Mouse (Mus musculus): ENCODE data around the gene Egln2. TPM values are rescaled to one million over a fixed set of nuclear protein-coding genes. Genes with fewer than 3 reads are reported as not detected.

The Egln2 gene
- polyA plus RNA-seq (2014; fragmentation: Illumina TruSeq; extraction: RNeasy Lipid Tissue Mini Kit (QIAGEN cat#74804); ENCODE audit: low read depth, low replicate concordance): 5.2 TPM

GRCm38 (mm10) chr7:27166614-27167474 is at the start of gene Egln2:
Gene Egln2, minus strand, starts transcription at chr7:27166802.

GRCm38 (mm10) chr7:27195681-27196611 is 29.3 kb upstream of the Egln2 start, which contains the start of the genes BC024978 and Snrpa:
Gene BC024978, plus strand, starts transcription at chr7:27195781.
Gene Snrpa, minus strand, starts transcription at chr7:27196271.

GRCm38 (mm10) chr7:27180837-27181695 is 14.5 kb upstream of the Egln2 start, which contains the start of the genes Gm21983 and Mia:
Gene Gm21983, minus strand, starts transcription at chr7:27181086.
Gene Mia, minus strand, starts transcription at chr7:27181157.

GRCm38 (mm10) chr7:27178324-27179216 is 12.0 kb upstream of the Egln2 start, which contains the start of gene Rab4b:
Gene Rab4b, minus strand, starts transcription at chr7:27178896.

GRCm38 (mm10) chr7:27153205-27153764 is 13.3 kb downstream of the Egln2 start, which contains the start of gene Cyp2t4:
Gene Cyp2t4, plus strand, starts transcription at chr7:27153714.

GRCm38 (mm10) chr7:27119676-27120075 is 46.9 kb downstream of the Egln2 start, which contains the start of gene Cyp2f2:
Gene Cyp2f2, plus strand, starts transcription at chr7:27119909.

Other genes with a start within 250 kb of the Egln2 start
- 92.9 TPM for gene Cyp2a22, start 227.4 kb downstream of the Egln2 start, polyA plus RNA-seq (2014; fragmentation: Illumina TruSeq; extraction: RNeasy Lipid Tissue Mini Kit (QIAGEN cat#74804); ENCODE audit: low read depth, low replicate concordance)
- gene Cyp2a12, start 137.7 kb downstream of the Egln2 start, polyA plus RNA-seq (2014; fragmentation: Illumina TruSeq; extraction: RNeasy Lipid Tissue Mini Kit (QIAGEN cat#74804); ENCODE audit: low read depth, low replicate concordance): 1,013 TPM
- 346 TPM for gene Cyp2f2, start 46.9 kb downstream of the Egln2 start, polyA plus RNA-seq (2014; fragmentation: Illumina TruSeq; extraction: RNeasy Lipid Tissue Mini Kit (QIAGEN cat#74804); ENCODE audit: low read depth, low replicate concordance)
- gene Cyp2t4, start 13.1 kb downstream of the Egln2 start, polyA plus RNA-seq (2014; fragmentation: Illumina TruSeq; extraction: RNeasy Lipid Tissue Mini Kit (QIAGEN cat#74804); ENCODE audit: low read depth, low replicate concordance): not detected
- gene Rab4b, start 12.1 kb upstream of the Egln2 start, polyA plus RNA-seq (2014; fragmentation: Illumina TruSeq; extraction: RNeasy Lipid Tissue Mini Kit (QIAGEN cat#74804); ENCODE audit: low read depth, low replicate concordance): 2.2 TPM
- not detected for gene Gm21983, start 14.3 kb upstream of the Egln2 start, polyA plus RNA-seq (2014; fragmentation: Illumina TruSeq; extraction: RNeasy Lipid Tissue Mini Kit (QIAGEN cat#74804); ENCODE audit: low read depth, low replicate concordance)
- not detected for gene Mia, start 14.4 kb upstream of the Egln2 start, polyA plus RNA-seq (2014; fragmentation: Illumina TruSeq; extraction: RNeasy Lipid Tissue Mini Kit (QIAGEN cat#74804); ENCODE audit: low read depth, low replicate concordance)
- 6.4 TPM for gene BC024978, start 29.0 kb upstream of the Egln2 start, polyA plus RNA-seq (2014; fragmentation: Illumina TruSeq; extraction: RNeasy Lipid Tissue Mini Kit (QIAGEN cat#74804); ENCODE audit: low read depth, low replicate concordance)
- 5.7 TPM for gene Snrpa, start 29.5 kb upstream of the Egln2 start, polyA plus RNA-seq (2014; fragmentation: Illumina TruSeq; extraction: RNeasy Lipid Tissue Mini Kit (QIAGEN cat#74804); ENCODE audit: low read depth, low replicate concordance)
- 0.87 TPM for gene Itpkc, start 61.9 kb upstream of the Egln2 start, polyA plus RNA-seq (2014; fragmentation: Illumina TruSeq; extraction: RNeasy Lipid Tissue Mini Kit (QIAGEN cat#74804); ENCODE audit: low read depth, low replicate concordance)
- gene Coq8b, start 66.2 kb upstream of the Egln2 start, polyA plus RNA-seq (2014; fragmentation: Illumina TruSeq; extraction: RNeasy Lipid Tissue Mini Kit (QIAGEN cat#74804); ENCODE audit: low read depth, low replicate concordance): 2.7 TPM
- not detected for gene Numbl, start 91.6 kb upstream of the Egln2 start, polyA plus RNA-seq (2014; fragmentation: Illumina TruSeq; extraction: RNeasy Lipid Tissue Mini Kit (QIAGEN cat#74804); ENCODE audit: low read depth, low replicate concordance)
- gene Ltbp4, start 170.9 kb upstream of the Egln2 start, polyA plus RNA-seq (2014; fragmentation: Illumina TruSeq; extraction: RNeasy Lipid Tissue Mini Kit (QIAGEN cat#74804); ENCODE audit: low read depth, low replicate concordance): 0.74 TPM
- 0.66 TPM for gene Shkbp1, start 189.2 kb upstream of the Egln2 start, polyA plus RNA-seq (2014; fragmentation: Illumina TruSeq; extraction: RNeasy Lipid Tissue Mini Kit (QIAGEN cat#74804); ENCODE audit: low read depth, low replicate concordance)
- not detected for gene Gm20479, start 190.6 kb upstream of the Egln2 start, polyA plus RNA-seq (2014; fragmentation: Illumina TruSeq; extraction: RNeasy Lipid Tissue Mini Kit (QIAGEN cat#74804); ENCODE audit: low read depth, low replicate concordance)

Data from liver, adult 10 weeks (tissue).